Mouse (Mus musculus): Measurements from ENCODE around the gene Ttyh2. TPM values are rescaled to one million over a fixed set of nuclear protein-coding genes. Genes with fewer than 3 reads are reported as not detected.

The Ttyh2 gene
- polyA plus RNA-seq, 1 experiment = 2.6 TPM

GRCm38 (mm10) chr11:114653664-114654063 lies 21.6 kb upstream of the Ttyh2 start:
- Histone ChIP-seq H3K4me1 (ENCODE audit: control insufficient read depth, insufficient read depth, low read length) (peaks cover 12% of the 10 kb centered on the region), H3K4me3 (replicated peaks; ENCODE audit: control insufficient read depth, low read depth, low read length) (no peak overlapping the region), H3K27ac (ENCODE audit: control insufficient read depth, insufficient read depth, low read depth, low read length, poor library complexity) (no peak overlapping the region)
- TF ChIP-seq CTCF (IDR thresholded peaks at IDR 0.05; ENCODE audit: control insufficient read depth, insufficient read depth, low read length) = no peak
- 3% methylated on average over 6 of the region's 6 CpGs for WGBS

- 16% methylated on average over 5 of the region's 5 CpGs for WGBS
These were observed 20.7 kb upstream of the Ttyh2 start for GRCm38 (mm10) chr11:114654552-114654951.

GRCm38 (mm10) chr11:114655350-114656008 lies 19.8 kb upstream of the Ttyh2 start:
- WGBS = 19% methylated on average over 7 of the region's 7 CpGs
- H3K4me1 ChIP-seq (ENCODE audit: control insufficient read depth, insufficient read depth, low read length) = peaks cover 12% of the 10 kb centered on the region

More at GRCm38 (mm10) chr11:114654552-114654951, 20.7 kb upstream of the Ttyh2 start:
- Histone ChIP-seq H3K4me1 (ENCODE audit: control insufficient read depth, insufficient read depth, low read length) (peaks cover 12% of the 10 kb centered on the region), H3K27ac (ENCODE audit: control insufficient read depth, insufficient read depth, low read depth, low read length, poor library complexity) (no peak overlapping the region), H3K4me3 (replicated peaks; ENCODE audit: control insufficient read depth, low read depth, low read length) (no peak overlapping the region)
- TF ChIP-seq CTCF (IDR thresholded peaks at IDR 0.05; ENCODE audit: control insufficient read depth, insufficient read depth, low read length) (no peak), POLR2A (IDR thresholded peaks at IDR 0.05; ENCODE audit: borderline replicate concordance, control insufficient read depth, low read depth, low read length) (no peak)

GRCm38 (mm10) chr11:114656994-114657644 lies 18.1 kb upstream of the Ttyh2 start:
- peaks cover 12% of the 10 kb centered on the region for H3K4me1 ChIP-seq (ENCODE audit: control insufficient read depth, insufficient read depth, low read length)
- no peak overlapping the region for H3K4me3 ChIP-seq (replicated peaks; ENCODE audit: control insufficient read depth, low read depth, low read length)
- no peak for TF ChIP-seq CTCF (IDR thresholded peaks at IDR 0.05; ENCODE audit: control insufficient read depth, insufficient read depth, low read length)
- no peak for TF ChIP-seq POLR2A (IDR thresholded peaks at IDR 0.05; ENCODE audit: borderline replicate concordance, control insufficient read depth, low read depth, low read length)
- 73% methylated on average over 27 of the region's 27 CpGs for WGBS
- H3K27ac ChIP-seq (ENCODE audit: control insufficient read depth, insufficient read depth, low read depth, low read length, poor library complexity) = no peak overlapping the region

More at GRCm38 (mm10) chr11:114655350-114656008, 19.8 kb upstream of the Ttyh2 start:
- Histone ChIP-seq H3K4me3 (replicated peaks; ENCODE audit: control insufficient read depth, low read depth, low read length) (no peak overlapping the region), H3K27ac (ENCODE audit: control insufficient read depth, insufficient read depth, low read depth, low read length, poor library complexity) (no peak overlapping the region)
- TF ChIP-seq CTCF (IDR thresholded peaks at IDR 0.05; ENCODE audit: control insufficient read depth, insufficient read depth, low read length) = no peak
- no peak for TF ChIP-seq POLR2A (IDR thresholded peaks at IDR 0.05; ENCODE audit: borderline replicate concordance, control insufficient read depth, low read depth, low read length)

- WGBS = 28% methylated on average over 7 of the region's 7 CpGs
- TF ChIP-seq CTCF (IDR thresholded peaks at IDR 0.05; ENCODE audit: control insufficient read depth, insufficient read depth, low read length) = peak; percentile 83
- no peak for TF ChIP-seq POLR2A (IDR thresholded peaks at IDR 0.05; ENCODE audit: borderline replicate concordance, control insufficient read depth, low read depth, low read length)
- H3K4me1 ChIP-seq (ENCODE audit: control insufficient read depth, insufficient read depth, low read length) = peaks cover 12% of the 10 kb centered on the region
- H3K4me3 ChIP-seq (replicated peaks; ENCODE audit: control insufficient read depth, low read depth, low read length) = no peak overlapping the region
- H3K27ac ChIP-seq (ENCODE audit: control insufficient read depth, insufficient read depth, low read depth, low read length, poor library complexity) = no peak overlapping the region
These were observed 17.5 kb upstream of the Ttyh2 start for GRCm38 (mm10) chr11:114657737-114658136.

GRCm38 (mm10) chr11:114662161-114662560 lies 13.1 kb upstream of the Ttyh2 start:
- 88% methylated on average over 14 of the region's 14 CpGs for WGBS
- no peak overlapping the region for H3K27ac ChIP-seq (ENCODE audit: control insufficient read depth, insufficient read depth, low read depth, low read length, poor library complexity)
- TF ChIP-seq CTCF (IDR thresholded peaks at IDR 0.05; ENCODE audit: control insufficient read depth, insufficient read depth, low read length) (no peak), POLR2A (IDR thresholded peaks at IDR 0.05; ENCODE audit: borderline replicate concordance, control insufficient read depth, low read depth, low read length) (no peak)
- H3K4me3 ChIP-seq (replicated peaks; ENCODE audit: control insufficient read depth, low read depth, low read length) = no peak overlapping the region
- H3K4me1 ChIP-seq (ENCODE audit: control insufficient read depth, insufficient read depth, low read length) = peaks cover 2% of the 10 kb centered on the region; the same call in 1 of the 2 replicates

GRCm38 (mm10) chr11:114662746-114663362 lies 12.4 kb upstream of the Ttyh2 start:
- Histone ChIP-seq H3K27ac (ENCODE audit: control insufficient read depth, insufficient read depth, low read depth, low read length, poor library complexity) (no peak overlapping the region), H3K4me1 (ENCODE audit: control insufficient read depth, insufficient read depth, low read length) (peaks cover 2% of the 10 kb centered on the region; the same call in 1 of the 2 replicates), H3K4me3 (replicated peaks; ENCODE audit: control insufficient read depth, low read depth, low read length) (no peak overlapping the region)
- TF ChIP-seq CTCF (IDR thresholded peaks at IDR 0.05; ENCODE audit: control insufficient read depth, insufficient read depth, low read length) (peak; percentile 93), POLR2A (IDR thresholded peaks at IDR 0.05; ENCODE audit: borderline replicate concordance, control insufficient read depth, low read depth, low read length) (no peak)
- 36% methylated on average over 6 of the region's 6 CpGs for WGBS

GRCm38 (mm10) chr11:114664164-114664563 lies 11.1 kb upstream of the Ttyh2 start:
- TF ChIP-seq POLR2A (IDR thresholded peaks at IDR 0.05; ENCODE audit: borderline replicate concordance, control insufficient read depth, low read depth, low read length) (no peak), CTCF (IDR thresholded peaks at IDR 0.05; ENCODE audit: control insufficient read depth, insufficient read depth, low read length) (no peak)
- H3K4me1 ChIP-seq (ENCODE audit: control insufficient read depth, insufficient read depth, low read length) = peaks cover 2% of the 10 kb centered on the region; the same call in 1 of the 2 replicates

More at GRCm38 (mm10) chr11:114664164-114664563, 11.1 kb upstream of the Ttyh2 start:
- H3K4me3 ChIP-seq (replicated peaks; ENCODE audit: control insufficient read depth, low read depth, low read length) = no peak overlapping the region
- no peak overlapping the region for H3K27ac ChIP-seq (ENCODE audit: control insufficient read depth, insufficient read depth, low read depth, low read length, poor library complexity)
- 71% methylated on average over 7 of the region's 7 CpGs for WGBS

Data from bone marrow, adult 2 months (tissue).